27 mouse cellular contexts compared by ENCODE assay signal in the genomic region with DNA sequence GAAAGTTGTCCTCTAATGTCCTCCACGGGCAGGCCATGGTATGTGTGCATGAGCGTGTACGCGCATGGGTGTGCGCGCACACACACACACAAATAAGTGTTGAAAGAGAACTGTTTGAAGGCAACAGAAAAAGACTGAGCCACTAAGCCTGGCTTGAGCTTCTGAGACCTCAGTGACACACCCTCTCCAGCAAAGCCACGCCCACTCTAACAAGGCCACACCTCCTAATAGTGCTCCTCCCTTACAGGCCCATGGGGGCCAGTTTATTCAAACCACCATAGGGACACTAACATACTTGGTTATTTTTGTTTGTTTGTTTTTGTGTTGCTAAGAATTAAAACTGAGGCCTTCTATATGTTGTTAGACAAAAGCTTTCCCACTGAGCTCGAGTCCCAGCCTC. TPM values are rescaled to one million over a fixed set of nuclear protein-coding genes. Genes with fewer than 3 reads are reported as not detected.
DNase-seq lines count a peak whose midpoint lies in the region; ATAC-seq and TF ChIP-seq lines count a peak whose summit lies in the region.
"Had no signal": no experiment of that assay in that cellular context is flagged by ENCODE, and none has a peak within 500 bp of the region (broad histone marks: within the 10 kb centered on the region; RNA-seq: fewer than 3 reads in every experiment).

No protein-coding gene starts in this region.

- H3K4me1 ChIP-seq in liver, embryonic 12.5 days = no peaks in the 10 kb centered on the region
- H3K4me1 ChIP-seq in cerebellum, adult 2 months (ENCODE audit: control insufficient read depth, insufficient read depth, low read length) = no peaks in the 10 kb centered on the region
- H3K4me1 ChIP-seq: heart, embryonic 12.5 days; stomach, embryonic 15.5 days had no signal

- ATAC-seq in liver, embryonic 12.5 days = peak; percentile 57; the same call in 1 of the 2 replicates
- ATAC-seq: forebrain, postnatal 0 days; hindbrain, postnatal 0 days; intestine, postnatal 0 days had no signal

- intact Hi-C loops in left cerebral cortex, postnatal 25 days (cut with DNase I) = no loop called here

- no peak overlapping the region for H3K9ac ChIP-seq in liver, embryonic 12.5 days
- H3K9ac ChIP-seq: forebrain, postnatal 0 days; heart, embryonic 12.5 days; lung, embryonic 14.5 days; neural tube, embryonic 15.5 days; stomach, embryonic 15.5 days had no signal

- no peaks in the 10 kb centered on the region for H3K27me3 ChIP-seq in liver, embryonic 12.5 days (replicated peaks)
- H3K27me3 ChIP-seq in cerebellum, adult 2 months (ENCODE audit: control insufficient read depth, insufficient read depth, low read length) = no peaks in the 10 kb centered on the region
- H3K27me3 ChIP-seq: heart, embryonic 12.5 days; neural tube, embryonic 15.5 days; stomach, embryonic 15.5 days had no signal

- H3K9me3 ChIP-seq in liver, embryonic 12.5 days (replicated peaks) = no peaks in the 10 kb centered on the region
- H3K9me3 ChIP-seq: G1E; hindbrain, embryonic 10.5 days; neural tube, embryonic 15.5 days; stomach, embryonic 15.5 days had no signal

- WGBS in liver, embryonic 12.5 days (ENCODE audit: insufficient replicate concordance) = 80% methylated on average over 8 of the region's 8 CpGs
- 88% methylated on average over 8 of the region's 8 CpGs for WGBS in cerebellum, adult 2 months

- TF ChIP-seq CTCF in cerebellum, adult 2 months (IDR thresholded peaks at IDR 0.05; ENCODE audit: borderline replicate concordance, insufficient read depth, low read depth, low read length) = no peak

- no peak overlapping the region for H3K27ac ChIP-seq in liver, embryonic 12.5 days
- no peak overlapping the region for H3K27ac ChIP-seq in cerebellum, adult 2 months (ENCODE audit: insufficient read depth, low read length)
- H3K27ac ChIP-seq: hindbrain, embryonic 10.5 days; hindbrain, postnatal 0 days; neural tube, embryonic 15.5 days; stomach, embryonic 15.5 days had no signal

- no peak overlapping the region for H3K4me2 ChIP-seq in liver, embryonic 12.5 days
- H3K4me2 ChIP-seq: heart, embryonic 12.5 days; lung, embryonic 14.5 days; neural tube, embryonic 15.5 days; stomach, embryonic 15.5 days had no signal

- H3K4me3 ChIP-seq in liver, embryonic 12.5 days = no peak overlapping the region
- H3K4me3 ChIP-seq in cerebellum, adult 2 months (replicated peaks; ENCODE audit: insufficient read depth, low read depth, low read length) = no peak overlapping the region
- H3K4me3 ChIP-seq: heart, embryonic 12.5 days; hindbrain, embryonic 10.5 days; neural tube, embryonic 15.5 days; stomach, embryonic 15.5 days had no signal

- TF ChIP-seq POLR2A in cerebellum, adult 2 months (IDR thresholded peaks at IDR 0.05; ENCODE audit: borderline replicate concordance, insufficient read depth, low read length) = no peak

- DNase-seq in A20 (ENCODE audit: low read depth, low spot score) (peak; percentile 15), ES-CJ7 (ENCODE audit: low read depth, low spot score) (peak; percentile 66)
- DNase-seq in c-Kit-negative CD71-positive TER-119-positive erythroid progenitor cells, embryonic 14.5 days (ENCODE audit: low read depth, low spot score) = peak; percentile 22
- DNase-seq in cerebellum, adult 2 months = no peak
- no peak for DNase-seq in adrenal gland, postnatal 10 days
- no peak for DNase-seq in left cerebral cortex, postnatal 25 days (ENCODE audit: low spot score in 2 of 2)
- DNase-seq: adrenal gland, postnatal 36 days; cerebellum, adult 9-11 months; forebrain, postnatal 0 days; gastrocnemius, postnatal 25 days; heart, adult 18-20 months; heart, postnatal 10 days; kidney, postnatal 25 days; lung, embryonic 14.5 days; lung, postnatal 36 days; right cerebral cortex, adult 18-20 months; right cerebral cortex, postnatal 4 days; thymus, postnatal 36 days had no signal

- H3K36me3 ChIP-seq in liver, embryonic 12.5 days = no peaks in the 10 kb centered on the region
- H3K36me3 ChIP-seq: G1E; heart, embryonic 12.5 days; hindbrain, embryonic 10.5 days; neural tube, embryonic 15.5 days; stomach, embryonic 15.5 days had no signal

RNA-seq across cellular contexts. Expression of a gene that starts 1.3 kb away (rescaled TPM):
- 30.0 TPM in 2 replicates for polyA plus RNA-seq in liver, embryonic 12.5 days (2016; fragmentation: Nextera tagmentation; extraction: Ambion mirVana)
- polyA plus RNA-seq in cerebellum, adult 2 months (2012; rRNA removed) = 32.0 and 35.0 TPM in 2 replicates
- 10 to 100 TPM; 41.4 to 47.9 TPM for total RNA-seq in adrenal gland, postnatal 10 days (2021)
- 10 to 100 TPM; 42.3 to 49.7 TPM for total RNA-seq in left cerebral cortex, postnatal 25 days (2021)

RNA-seq across cellular contexts. Expression of a gene that starts 25.4 kb away (rescaled TPM):
- 1.4 and 1.5 TPM in 2 replicates for polyA plus RNA-seq in liver, embryonic 12.5 days (2016; fragmentation: Nextera tagmentation; extraction: Ambion mirVana)
- polyA plus RNA-seq in cerebellum, adult 2 months (2012; rRNA removed) = 39.1 and 40.2 TPM in 2 replicates
- total RNA-seq in adrenal gland, postnatal 10 days (2021) = 1 to 10 TPM; 5.9 to 7.6 TPM
- 10 to 100 TPM; 19.0 to 19.1 TPM for total RNA-seq in left cerebral cortex, postnatal 25 days (2021)
- polyA plus RNA-seq: C2C12, G1E had no signal

RNA-seq across cellular contexts. Expression of a gene that starts 50.4 kb away (rescaled TPM):
- polyA plus RNA-seq in liver, embryonic 12.5 days (2016; fragmentation: Nextera tagmentation; extraction: Ambion mirVana) = 33.6 and 34.7 TPM in 2 replicates
- 50.8 and 53.3 TPM in 2 replicates for polyA plus RNA-seq in cerebellum, adult 2 months (2012; rRNA removed)
- 10 to 100 TPM; 52.4 to 57.3 TPM for total RNA-seq in adrenal gland, postnatal 10 days (2021)
- total RNA-seq in left cerebral cortex, postnatal 25 days (2021) = 10 to 100 TPM; 37.8 to 38.0 TPM

Comparison
In these comparisons a context has a peak if more than half of its experiments do, and no peak if none do; other contexts are left out.
1. DNase-seq: peak in A20 (single experiment), ES-CJ7 (single experiment) and c-Kit-negative CD71-positive TER-119-positive erythroid progenitor cells, embryonic 14.5 days (single experiment); none in cerebellum, adult 2 months (0 of 2), adrenal gland, postnatal 10 days (single experiment) and left cerebral cortex, postnatal 25 days (0 of 2).